Mouse (Mus musculus) right cerebral cortex, postnatal 4 days (tissue): ENCODE results near the gene Fxyd4.

Experiments used
- DNase-seq: peaks from one replicate; pipeline ENCODE4 v3.0.0-alpha.2; 2022

The Fxyd4 gene

GRCm38 (mm10) chr6:117937222-117937932 is at the start of gene Fxyd4:
Fxyd4 (minus strand) TSS chr6:117937692.
- no peak for DNase-seq

- DNase-seq, result no peak
Observed at GRCm38 (mm10) chr6:117987173-117987572, 49.7 kb upstream of the Fxyd4 start.

GRCm38 (mm10) chr6:117966729-117967128 is 29.2 kb upstream of the Fxyd4 start:
- DNase-seq, result no peak

- no peak for DNase-seq
Observed at GRCm38 (mm10) chr6:117963201-117963600, 25.7 kb upstream of the Fxyd4 start.

GRCm38 (mm10) chr6:117956851-117957501 is 19.5 kb upstream of the Fxyd4 start:
- DNase-seq, result no peak

GRCm38 (mm10) chr6:117956161-117956560 is 18.7 kb upstream of the Fxyd4 start:
- DNase-seq, result no peak

GRCm38 (mm10) chr6:117952330-117952729 is 14.8 kb upstream of the Fxyd4 start:
- DNase-seq, result no peak

GRCm38 (mm10) chr6:117943899-117944298 is 6.4 kb upstream of the Fxyd4 start:
- DNase-seq, result no peak

- no peak for DNase-seq
Observed at GRCm38 (mm10) chr6:117942769-117943168, 5.3 kb upstream of the Fxyd4 start.

GRCm38 (mm10) chr6:117938951-117939350 is 1.5 kb upstream of the Fxyd4 start:
- DNase-seq, result no peak

GRCm38 (mm10) chr6:117935681-117936612 is 1.5 kb downstream of the Fxyd4 start:
- DNase-seq, result no peak

GRCm38 (mm10) chr6:117934301-117934700 is 3.2 kb downstream of the Fxyd4 start:
- DNase-seq, result no peak

- no peak for DNase-seq
Observed at GRCm38 (mm10) chr6:117932325-117933051, 5.0 kb downstream of the Fxyd4 start.

GRCm38 (mm10) chr6:117929945-117930655 is 7.4 kb downstream of the Fxyd4 start:
- no peak for DNase-seq

GRCm38 (mm10) chr6:117928746-117929145 is 8.7 kb downstream of the Fxyd4 start:
- no peak for DNase-seq

- DNase-seq, result no peak
Observed at GRCm38 (mm10) chr6:117927955-117928354, 9.5 kb downstream of the Fxyd4 start.

GRCm38 (mm10) chr6:117926871-117927491 is 10.5 kb downstream of the Fxyd4 start:
- no peak for DNase-seq

GRCm38 (mm10) chr6:117922041-117922440 is 15.5 kb downstream of the Fxyd4 start:
- DNase-seq, result no peak

- no peak for DNase-seq
Observed at GRCm38 (mm10) chr6:117920659-117921640, 16.5 kb downstream of the Fxyd4 start.

GRCm38 (mm10) chr6:117918043-117918442 is 19.4 kb downstream of the Fxyd4 start:
- DNase-seq, result no peak
